Mouse (Mus musculus) ES-E14 (cell line): Measurements from ENCODE around the gene Trim3.

Experiments
- CHD2 ChIP-seq: IDR thresholded peaks from 2 replicates; pipeline ENCODE4 v1.6.1; 2014; ENCODE audit warnings: mild to moderate bottlenecking, low read depth, low read length, inconsistent platforms
- HCFC1 ChIP-seq: IDR thresholded peaks from 2 replicates; pipeline ENCODE4 v1.6.1; 2012; ENCODE audit warnings: low read length, inconsistent platforms, borderline replicate concordance; ENCODE audit not compliant: insufficient read depth
- ZC3H11A ChIP-seq: IDR thresholded peaks from 2 replicates; pipeline ENCODE4 v1.6.1; 2012; ENCODE audit warnings: low read depth, mild to moderate bottlenecking, inconsistent platforms, low read length, borderline replicate concordance
- ZNF384 ChIP-seq: IDR thresholded peaks from 2 replicates; pipeline ENCODE4 v1.6.1; 2012; ENCODE audit warnings: low read depth, low read length, inconsistent platforms

- TF ChIP-seq ZNF384 (no peak), HCFC1 (no peak), CHD2 (no peak), ZC3H11A (no peak)
Observed at GRCm38 (mm10) chr7:105578481-105578880, 54.9 kb downstream of the Trim3 start.
